Mouse (Mus musculus) E14TG2a.4 (cell line): ENCODE results near the gene Olfr1413.

Source experiments
- CTCF ChIP-seq: conservative IDR thresholded peaks from 2 replicates; pipeline ENCODE4 v1.5.1; 2014; ENCODE audit warnings: low read length
- POU5F1 ChIP-seq: IDR thresholded peaks from 2 replicates; pipeline ENCODE4 v1.6.1; 2014; ENCODE audit warnings: low read length, borderline replicate concordance

DNA sequence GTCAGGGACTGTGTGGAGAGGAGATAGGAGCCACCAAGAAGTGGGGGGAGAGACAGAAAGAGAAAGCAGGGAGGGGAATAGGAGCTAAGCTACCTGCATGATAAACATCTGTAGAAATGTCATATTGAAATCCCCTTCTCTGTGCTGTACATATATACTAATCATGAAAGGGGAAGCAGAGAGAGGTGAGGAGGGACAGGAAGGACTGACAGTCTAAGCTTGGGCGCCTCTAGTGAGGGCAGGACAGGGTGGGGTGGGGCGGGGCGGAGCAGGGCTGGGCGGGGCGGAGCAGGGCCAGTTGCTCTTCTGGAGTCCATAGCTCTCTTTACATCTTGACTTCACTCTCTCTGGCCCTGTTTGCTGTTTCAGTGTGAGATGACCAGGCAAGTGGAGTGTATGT, 34.1 kb upstream of the Olfr1413 start:
- TF ChIP-seq CTCF (no peak), POU5F1 (no peak)
